Mouse (Mus musculus): ENCODE results near the gene Vill. TPM values are rescaled to one million over a fixed set of nuclear protein-coding genes. Genes with fewer than 3 reads are reported as not detected.

The Vill gene
- total RNA-seq, 4 experiments from 2014 or later: 0.99 to 4.4 (median 3.1) TPM

DNA sequence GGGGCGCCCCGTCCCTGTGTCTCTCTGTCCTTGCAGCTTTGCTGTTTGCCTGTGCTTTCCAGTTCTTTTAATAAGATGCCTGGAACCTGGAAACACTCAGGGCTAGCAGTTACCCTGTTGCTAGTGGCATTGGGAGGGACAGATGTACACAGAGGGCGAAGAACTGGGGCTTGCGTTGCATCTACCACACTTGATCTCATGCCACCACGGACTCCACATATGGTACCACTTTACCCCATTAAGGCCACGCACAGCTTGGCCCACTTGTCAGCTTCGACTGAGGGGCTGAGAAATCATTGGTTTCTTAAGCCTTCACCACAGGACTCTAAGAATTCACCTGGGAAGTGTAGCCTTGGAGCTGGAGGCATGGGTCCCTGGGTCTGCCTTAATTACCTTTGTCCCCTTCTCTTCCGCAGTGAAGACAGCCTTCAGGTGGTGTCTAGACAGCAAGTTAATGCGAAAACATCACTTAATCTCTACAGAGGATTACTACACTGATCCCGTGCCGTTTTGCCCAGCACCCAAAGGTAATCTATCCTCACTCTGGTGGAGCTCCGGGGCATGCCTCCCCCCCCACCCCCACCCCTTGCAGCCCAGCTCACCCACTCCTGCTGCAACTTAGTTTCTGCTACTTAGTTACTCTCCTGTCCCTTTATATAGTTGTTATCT is 57.2 kb downstream of the Vill start:
- DNase-seq (ENCODE audit: low spot score in 2 of 2): no peak

DNA sequence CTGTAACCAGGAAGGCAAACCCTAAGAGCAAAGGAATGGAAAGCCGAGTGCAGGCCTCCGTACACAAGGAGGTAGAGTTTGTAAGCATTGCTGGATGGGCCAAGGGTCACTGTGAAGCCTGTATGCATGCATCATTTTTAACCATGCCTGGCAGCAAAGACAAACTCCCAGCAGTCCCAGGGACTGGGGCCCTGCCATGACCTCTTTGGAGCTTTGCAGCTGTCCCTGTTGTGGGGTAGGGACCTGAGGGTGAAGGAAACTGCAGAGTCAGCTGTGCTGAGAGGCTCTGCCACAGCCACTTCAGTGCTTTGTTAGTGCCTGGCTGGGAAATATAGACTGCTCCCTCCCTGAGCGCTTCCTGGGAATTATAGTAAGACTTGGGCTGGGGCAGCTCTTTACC is 58.1 kb downstream of the Vill start:
- DNase-seq (ENCODE audit: low spot score in 2 of 2): no peak

DNA sequence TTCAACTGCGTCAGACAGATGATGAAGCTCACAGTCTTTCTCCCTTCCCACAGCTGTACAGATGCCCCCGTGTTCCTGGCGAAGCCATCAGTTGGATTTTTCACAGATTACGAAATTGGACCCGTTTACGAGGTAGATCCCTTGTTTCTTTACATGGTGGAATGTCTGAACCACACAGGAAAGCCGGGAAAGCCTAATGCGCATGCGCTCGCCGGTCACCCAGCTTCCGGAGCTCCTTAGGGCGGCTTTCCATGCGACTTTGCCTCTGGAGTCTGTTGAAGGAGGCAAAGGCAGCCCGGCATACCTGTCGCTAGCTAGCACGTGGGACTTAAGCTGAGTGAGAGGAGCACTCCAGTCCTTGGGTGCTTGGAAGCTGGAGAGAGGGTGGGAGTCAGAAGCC is 62.3 kb downstream of the Vill start:
- DNase-seq (ENCODE audit: low spot score in 2 of 2): no peak

DNA sequence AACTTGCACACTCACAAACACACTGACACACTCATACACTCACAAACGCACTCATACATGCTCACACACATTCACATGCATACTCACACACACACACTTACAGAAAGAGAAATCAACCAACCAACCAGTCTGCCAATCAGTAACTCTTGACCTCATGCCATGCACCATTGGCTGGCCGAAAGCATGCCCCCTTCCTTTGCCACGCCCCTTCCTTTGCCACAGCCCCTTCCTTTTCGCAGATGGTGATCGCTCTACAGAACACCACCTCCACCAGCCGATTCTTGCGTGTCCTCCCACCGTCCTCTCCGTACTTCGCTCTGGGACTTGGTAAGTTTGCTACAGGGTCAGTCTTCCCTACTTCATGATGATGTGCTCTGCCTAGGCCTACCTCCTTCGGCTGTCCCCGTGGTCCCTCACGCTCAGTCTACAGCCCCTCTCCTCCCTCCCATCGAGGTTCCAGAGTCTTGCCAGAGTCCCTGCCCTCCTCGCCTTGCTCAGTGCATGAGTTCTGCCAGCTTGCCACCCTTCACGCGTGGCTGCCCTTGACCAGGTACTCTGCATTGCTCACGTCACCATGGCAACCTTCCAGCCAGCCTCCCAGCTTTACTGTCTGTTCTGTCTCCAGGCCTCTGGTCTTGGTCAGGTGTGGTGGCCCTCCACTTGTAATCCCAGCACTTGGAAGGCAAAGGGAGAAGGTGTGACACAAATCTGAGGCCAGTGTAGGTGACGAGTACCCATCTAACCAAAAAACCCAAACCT is 67.0 kb downstream of the Vill start:
- no peak for DNase-seq (ENCODE audit: low spot score in 2 of 2)

DNA sequence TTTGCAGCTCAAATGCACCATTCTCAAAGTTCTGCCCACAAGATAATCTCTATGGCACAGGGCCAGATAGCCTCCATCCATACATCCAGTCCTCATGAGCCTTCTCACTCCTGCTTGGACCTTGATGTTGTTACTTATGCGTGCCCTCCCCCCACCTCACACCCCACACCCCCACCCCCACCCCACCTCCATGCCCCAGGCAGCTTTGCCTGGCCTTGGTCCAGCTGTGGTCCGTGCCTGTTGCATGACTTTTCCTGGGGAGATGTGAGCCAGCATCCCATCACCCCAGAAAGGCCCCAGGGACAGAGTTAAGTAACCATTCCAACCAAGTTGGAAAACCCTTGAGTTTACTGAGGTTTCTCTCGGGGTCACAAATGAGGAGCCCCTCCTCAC is 67.6 kb downstream of the Vill start:
- no peak for DNase-seq (ENCODE audit: low spot score in 2 of 2)

Small RNA genes within 50 kb of the gene (microRNA-seq; reads per million reads assigned to microRNA genes)
- 5.8 to 117 reads per million in 2 experiments for gene Mir26a-1

Other genes starting within 250 kb of the Vill start
- 10 to 100 TPM; 24.7 to 30.4 (median 28.1) TPM for gene Ctdspl, start 126.3 kb upstream of the Vill start, total RNA-seq (2022)
- gene Plcd1, start 40.7 kb downstream of the Vill start, total RNA-seq (2022): 10 to 100 TPM in 3 of 4 experiments, 1 to 10 TPM in 1; 9.7 to 13.7 (median 12.2) TPM
- 10 to 100 TPM in 1 of 4 experiments, 1 to 10 TPM in 3; 2.9 to 10.3 (median 3.9) TPM for gene Dlec1, start 49.7 kb downstream of the Vill start, total RNA-seq (2022)
- gene Acaa1b, start 104.3 kb downstream of the Vill start, total RNA-seq (2022): 1 to 10 TPM in 3 of 4 experiments, under 1 TPM in 1; 1.00 to 2.0 (median 1.5) TPM
- not detected for gene Gm47289, start 106.4 kb downstream of the Vill start, total RNA-seq (2022)
- gene Slc22a13, start 156.3 kb downstream of the Vill start, total RNA-seq (2022): not detected

All from layer of hippocampus, adult 8-10 months (tissue).